Mouse (Mus musculus) heart, embryonic 16.5 days (tissue): ENCODE results near the gene Tmpo. TPM values are rescaled to one million over a fixed set of nuclear protein-coding genes. Genes with fewer than 3 reads are reported as not detected.

Experiments
- ATAC-seq: fragments of 200-750 bp; cut with Nextera tagmentation; replicated peaks from 2 replicates; pipeline ENCODE4 v1.8.0; 2017; ENCODE audit warnings: moderate number of reproducible peaks; ENCODE audit not compliant: insufficient read depth, low FRiP score; ENCODE audit errors: extremely low read depth
- H3K27ac ChIP-seq: fragments of 300-500 bp; sonication (generic); 2 replicates; pipeline ENCODE4 v1.5.1; 2014; ENCODE audit warnings: mild to moderate bottlenecking, low read length, control low read depth, moderate library complexity
- H3K27me3 ChIP-seq: fragments of 300-500 bp; sonication (generic); 2 replicates; pipeline ENCODE4 v1.6.1; 2014; ENCODE audit warnings: low read length, mixed read lengths; ENCODE audit not compliant: control insufficient read depth, insufficient read depth
- H3K36me3 ChIP-seq: fragments of 300-500 bp; sonication (generic); 2 replicates; pipeline ENCODE4 v1.6.1; 2014; ENCODE audit not compliant: control insufficient read depth, insufficient read depth
- H3K4me1 ChIP-seq: fragments of 300-500 bp; sonication (generic); 2 replicates; pipeline ENCODE4 v1.6.1; 2014; ENCODE audit warnings: low read length, mixed read lengths; ENCODE audit not compliant: control insufficient read depth, insufficient read depth
- H3K4me2 ChIP-seq: fragments of 300-500 bp; sonication (generic); 2 replicates; pipeline ENCODE4 v1.6.1; 2014; ENCODE audit warnings: low read depth, mild to moderate bottlenecking, control low read depth, low read length
- H3K4me3 ChIP-seq: fragments of 300-500 bp; sonication (generic); 2 replicates; pipeline ENCODE4 v1.5.1; 2014; ENCODE audit warnings: mild to moderate bottlenecking, control low read depth, low read length
- H3K9ac ChIP-seq: fragments of 300-500 bp; sonication (generic); 2 replicates; pipeline ENCODE4 v1.6.1; 2014; ENCODE audit warnings: low read length, control low read depth
- H3K9me3 ChIP-seq: fragments of 300-500 bp; sonication (generic); replicated peaks from 2 replicates; pipeline ENCODE4 v1.6.1; 2016; ENCODE audit warnings: low read length; ENCODE audit not compliant: control insufficient read depth
- WGBS: fragments of 180-500 bp; shearing (Covaris S2); extraction: QIAGEN DNeasy Blood & Tissue Kit; methylation state at CpG from one replicate; pipeline ENCODE4 v1.1.7; 2014; 5-methylcytosine and 5-hydroxymethylcytosine counted together
- polyA plus RNA-seq: library from polyadenylated mRNA; unstranded; fragments of >200 nt; fragmentation: Nextera tagmentation; extraction: Ambion mirVana; gene quantifications from 2 replicates; pipeline ENCODE4 v1.2.1, GENCODE M21; 2015

Gene Tmpo
- polyA plus RNA-seq, 1 experiment from 2014 or later = 148 TPM

- H3K27ac ChIP-seq = no peak overlapping the region
- no peaks in the 10 kb centered on the region for H3K4me1 ChIP-seq
- no peaks in the 10 kb centered on the region for H3K9me3 ChIP-seq
- no peak overlapping the region for H3K4me3 ChIP-seq
- H3K27me3 ChIP-seq = no peaks in the 10 kb centered on the region
- ATAC-seq = no peak
- no peak overlapping the region for H3K9ac ChIP-seq
- no peak overlapping the region for H3K4me2 ChIP-seq
- no peaks in the 10 kb centered on the region for H3K36me3 ChIP-seq
Observed at GRCm38 (mm10) chr10:91207275-91207674, 26.2 kb upstream of the Tmpo start.

GRCm38 (mm10) chr10:91205632-91206031 is 24.5 kb upstream of the Tmpo start:
- no peak overlapping the region for H3K4me2 ChIP-seq
- no peak overlapping the region for H3K4me3 ChIP-seq
- WGBS = 73% methylated on average over 6 of the region's 6 CpGs
- no peaks in the 10 kb centered on the region for H3K4me1 ChIP-seq
- H3K9ac ChIP-seq = no peak overlapping the region
- H3K9me3 ChIP-seq = no peaks in the 10 kb centered on the region
- no peaks in the 10 kb centered on the region for H3K27me3 ChIP-seq
- no peak for ATAC-seq
- no peaks in the 10 kb centered on the region for H3K36me3 ChIP-seq
- no peak overlapping the region for H3K27ac ChIP-seq

GRCm38 (mm10) chr10:91200581-91200980 is 19.5 kb upstream of the Tmpo start:
- Histone ChIP-seq H3K9me3 (peaks cover 3% of the 10 kb centered on the region), H3K27ac (no peak overlapping the region), H3K9ac (no peak overlapping the region), H3K4me1 (no peaks in the 10 kb centered on the region), H3K4me3 (no peak overlapping the region), H3K36me3 (no peaks in the 10 kb centered on the region), H3K4me2 (no peak overlapping the region), H3K27me3 (no peaks in the 10 kb centered on the region)
- WGBS = 88% methylated on average over 3 of the region's 3 CpGs
- ATAC-seq = no peak

GRCm38 (mm10) chr10:91199238-91199780 is 18.2 kb upstream of the Tmpo start:
- H3K4me3 ChIP-seq = no peak overlapping the region
- H3K9me3 ChIP-seq = peaks cover 3% of the 10 kb centered on the region
- H3K9ac ChIP-seq = no peak overlapping the region
- H3K4me2 ChIP-seq = no peak overlapping the region
- H3K4me1 ChIP-seq = no peaks in the 10 kb centered on the region
- no peak for ATAC-seq
- H3K36me3 ChIP-seq = no peaks in the 10 kb centered on the region
- no peak overlapping the region for H3K27ac ChIP-seq
- 47% methylated on average over 1 of the region's 1 CpGs for WGBS
- H3K27me3 ChIP-seq = no peaks in the 10 kb centered on the region

- no peak overlapping the region for H3K9ac ChIP-seq
- peaks cover 3% of the 10 kb centered on the region for H3K9me3 ChIP-seq
- no peaks in the 10 kb centered on the region for H3K27me3 ChIP-seq
- no peak for ATAC-seq
- H3K4me3 ChIP-seq = no peak overlapping the region
- WGBS = 90% methylated on average over 8 of the region's 8 CpGs
- no peaks in the 10 kb centered on the region for H3K36me3 ChIP-seq
- no peaks in the 10 kb centered on the region for H3K4me1 ChIP-seq
- H3K27ac ChIP-seq = no peak overlapping the region
- H3K4me2 ChIP-seq = no peak overlapping the region
Observed at GRCm38 (mm10) chr10:91197704-91198103, 16.6 kb upstream of the Tmpo start.

GRCm38 (mm10) chr10:91196778-91197177 is 15.7 kb upstream of the Tmpo start:
- Histone ChIP-seq H3K9me3 (peaks cover 3% of the 10 kb centered on the region), H3K4me1 (no peaks in the 10 kb centered on the region), H3K27me3 (no peaks in the 10 kb centered on the region), H3K9ac (no peak overlapping the region), H3K36me3 (no peaks in the 10 kb centered on the region), H3K27ac (no peak overlapping the region), H3K4me2 (no peak overlapping the region), H3K4me3 (no peak overlapping the region)
- no peak for ATAC-seq
- 93% methylated on average over 1 of the region's 1 CpGs for WGBS

GRCm38 (mm10) chr10:91195680-91196079 is 14.6 kb upstream of the Tmpo start:
- no peak for ATAC-seq
- no peak overlapping the region for H3K4me2 ChIP-seq
- H3K4me1 ChIP-seq = no peaks in the 10 kb centered on the region
- no peaks in the 10 kb centered on the region for H3K36me3 ChIP-seq
- 88% methylated on average over 5 of the region's 5 CpGs for WGBS
- no peak overlapping the region for H3K4me3 ChIP-seq
- no peaks in the 10 kb centered on the region for H3K27me3 ChIP-seq
- H3K9ac ChIP-seq = no peak overlapping the region
- H3K27ac ChIP-seq = no peak overlapping the region
- peaks cover 3% of the 10 kb centered on the region for H3K9me3 ChIP-seq

GRCm38 (mm10) chr10:91195091-91195490 is 14.0 kb upstream of the Tmpo start:
- 76% methylated on average over 14 of the region's 14 CpGs for WGBS
- Histone ChIP-seq H3K9me3 (peaks cover 3% of the 10 kb centered on the region), H3K4me2 (no peak overlapping the region), H3K27ac (no peak overlapping the region), H3K4me3 (no peak overlapping the region), H3K4me1 (no peaks in the 10 kb centered on the region), H3K27me3 (no peaks in the 10 kb centered on the region), H3K9ac (no peak overlapping the region), H3K36me3 (no peaks in the 10 kb centered on the region)
- no peak for ATAC-seq

- H3K4me1 ChIP-seq = peaks cover 4% of the 10 kb centered on the region
- no peak for ATAC-seq
- H3K4me3 ChIP-seq = no peak overlapping the region
- H3K4me2 ChIP-seq = no peak overlapping the region
- H3K9me3 ChIP-seq = peaks cover 2% of the 10 kb centered on the region
- no peak overlapping the region for H3K9ac ChIP-seq
- H3K27ac ChIP-seq = no peak overlapping the region
- WGBS = 90% methylated on average over 5 of the region's 5 CpGs
- no peaks in the 10 kb centered on the region for H3K27me3 ChIP-seq
- H3K36me3 ChIP-seq = no peaks in the 10 kb centered on the region
Observed at GRCm38 (mm10) chr10:91191851-91192250, 10.7 kb upstream of the Tmpo start.
